Mouse (Mus musculus) stomach, postnatal 0 days (tissue): Measurements from ENCODE around the gene Wfdc3. TPM values are rescaled to one million over a fixed set of nuclear protein-coding genes. Genes with fewer than 3 reads are reported as not detected.

Experiments
- ATAC-seq: fragments of 200-750 bp; cut with Nextera tagmentation; 2 replicates; pipeline ENCODE4 v1.8.0; 2017; ENCODE audit not compliant: low FRiP score, low TSS enrichment
- DNase-seq: peaks from one replicate; pipeline ENCODE4 v3.0.0-alpha.2; 2016; ENCODE audit warnings: low spot score
- H3K27ac ChIP-seq: fragments of 300-500 bp; sonication (generic); replicated peaks from 2 replicates; pipeline ENCODE4 v1.5.1; 2014; ENCODE audit warnings: mild to moderate bottlenecking, control low read depth
- H3K27me3 ChIP-seq: fragments of 300-500 bp; sonication (generic); 2 replicates; pipeline ENCODE4 v1.6.1; 2014; ENCODE audit warnings: low read length; ENCODE audit not compliant: control insufficient read depth, insufficient read depth
- H3K36me3 ChIP-seq: fragments of 300-500 bp; sonication (generic); 2 replicates; pipeline ENCODE4 v1.6.1; 2014; ENCODE audit warnings: low read length, mixed read lengths; ENCODE audit not compliant: control insufficient read depth, insufficient read depth
- H3K4me1 ChIP-seq: fragments of 300-500 bp; sonication (generic); replicated peaks from 2 replicates; pipeline ENCODE4 v1.6.1; 2014; ENCODE audit warnings: antibody characterized with exemption; ENCODE audit not compliant: control insufficient read depth, insufficient read depth
- H3K4me2 ChIP-seq: fragments of 300-500 bp; sonication (generic); replicated peaks from 2 replicates; pipeline ENCODE4 v1.6.1; 2014; ENCODE audit warnings: low read depth, mild to moderate bottlenecking, control low read depth, moderate library complexity
- H3K4me3 ChIP-seq: fragments of 300-500 bp; sonication (generic); 2 replicates; pipeline ENCODE4 v1.5.1; 2014; ENCODE audit warnings: low read depth, low read length, control low read depth
- H3K9ac ChIP-seq: fragments of 300-500 bp; sonication (generic); 2 replicates; pipeline ENCODE4 v1.6.1; 2014; ENCODE audit warnings: mild to moderate bottlenecking, low read length, control low read depth, mixed read lengths
- H3K9me3 ChIP-seq: fragments of 300-500 bp; sonication (generic); 2 replicates; pipeline ENCODE4 v1.6.1; 2016; ENCODE audit warnings: low read length; ENCODE audit not compliant: control insufficient read depth
- CTCF ChIP-seq: IDR thresholded peaks from 2 replicates; pipeline ENCODE4 v1.5.1; 2016; ENCODE audit warnings: antibody characterized with exemption, low read depth, mild to moderate bottlenecking, moderate library complexity
- EP300 ChIP-seq: optimal IDR thresholded peaks from 2 replicates; pipeline ENCODE3; 2016; ENCODE audit warnings: antibody characterized with exemption
- WGBS: fragments of 180-500 bp; shearing (Covaris S2); extraction: QIAGEN DNeasy Blood & Tissue Kit; methylation state at CpG from one replicate; pipeline ENCODE4 v1.1.7; 2014; 5-methylcytosine and 5-hydroxymethylcytosine counted together
- polyA plus RNA-seq: library from polyadenylated mRNA; unstranded; fragments of >200 nt; fragmentation: Nextera tagmentation; extraction: Ambion mirVana; gene quantifications from 2 replicates; pipeline ENCODE4 v1.2.1, GENCODE M21; 2015

The Wfdc3 gene
- polyA plus RNA-seq, 1 experiment from 2014 or later: 1.4 TPM

- H3K27ac ChIP-seq: peak within 1 kb of the TSS; percentile 95
- TF ChIP-seq EP300 (no peak), CTCF (peak; percentile 76)
- peak; percentile 92 for DNase-seq
- H3K4me3 ChIP-seq: peak within 1 kb of the TSS; percentile 74
- no peaks in the 10 kb centered on the region for H3K9me3 ChIP-seq
- H3K4me2 ChIP-seq: peak within 1 kb of the TSS; percentile 90
- peak within 1 kb of the TSS; percentile 79 for H3K9ac ChIP-seq
- ATAC-seq: peak; percentile 90
- H3K27me3 ChIP-seq: no peaks in the 10 kb centered on the region
- under 1% methylated on average over 66 of the region's 89 CpGs for WGBS
- no peaks in the 10 kb centered on the region; the same call in 1 of the 2 replicates for H3K36me3 ChIP-seq
- 0 out of 2 replicates have a peak, but pooled peaks cover 3% of the 10 kb centered on the region for H3K4me1 ChIP-seq
Measured at GRCm38 (mm10) chr2:164785481-164786387, 40.0 kb upstream of the Wfdc3 start, which contains the start of gene Snx21. Gene Snx21 (plus strand): TSS chr2:164785823.

- no peaks in the 10 kb centered on the region for H3K27me3 ChIP-seq
- ATAC-seq (no peak), DNase-seq (no peak)
- H3K4me2 ChIP-seq: peak overlapping the region; percentile 90
- H3K27ac ChIP-seq: peak overlapping the region; percentile 95
- 6% methylated on average over 7 of the region's 7 CpGs for WGBS
- H3K9me3 ChIP-seq: no peaks in the 10 kb centered on the region
- H3K4me3 ChIP-seq: peak overlapping the region; percentile 74
- peak overlapping the region; percentile 79; the same call in 1 of the 2 replicates for H3K9ac ChIP-seq
- 0 out of 2 replicates have a peak, but pooled peaks cover 3% of the 10 kb centered on the region for H3K4me1 ChIP-seq
- TF ChIP-seq EP300 (no peak), CTCF (no peak)
- no peaks in the 10 kb centered on the region; the same call in 1 of the 2 replicates for H3K36me3 ChIP-seq
Measured at GRCm38 (mm10) chr2:164784869-164785420, 39.2 kb upstream of the Wfdc3 start.

DNA sequence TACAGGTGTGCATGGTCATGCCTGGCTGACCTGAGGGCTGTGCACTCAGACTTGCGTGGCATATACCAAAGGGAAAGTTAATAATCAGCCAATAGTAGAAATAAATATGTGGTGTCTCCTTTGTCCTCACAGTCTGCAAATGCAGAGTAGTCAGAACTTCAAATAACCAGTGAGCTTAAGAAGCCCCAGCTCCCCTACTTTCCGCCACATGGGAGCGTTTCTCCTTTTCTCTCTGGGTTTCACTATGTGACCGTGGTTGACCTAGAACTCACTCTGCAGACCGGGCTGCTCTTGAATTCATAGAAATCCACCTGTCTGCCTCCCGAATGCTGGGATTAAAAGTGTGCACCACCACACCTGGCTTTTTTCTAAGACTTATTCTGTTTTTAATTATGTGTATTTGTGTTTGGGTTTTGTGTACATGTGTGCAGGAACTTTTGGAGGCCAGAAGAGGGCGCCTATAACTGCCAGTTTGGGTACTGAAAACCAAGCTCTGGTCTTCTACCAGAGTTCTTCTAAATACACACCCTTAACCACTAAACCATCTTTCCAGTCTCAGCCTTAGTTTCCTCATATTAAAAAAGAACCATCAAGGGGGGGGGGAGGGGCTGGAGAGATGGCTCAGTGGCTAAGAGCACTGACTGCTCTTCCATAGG is 38.3 kb upstream of the Wfdc3 start:
- H3K4me3 ChIP-seq: no peak overlapping the region
- WGBS: 71% methylated on average over 7 of the region's 7 CpGs
- no peak for TF ChIP-seq EP300
- peak; percentile 55 for TF ChIP-seq CTCF
- no peak overlapping the region for H3K9ac ChIP-seq
- no peak overlapping the region for H3K4me2 ChIP-seq
- H3K4me1 ChIP-seq: 0 out of 2 replicates have a peak, but pooled peaks cover 3% of the 10 kb centered on the region
- no peaks in the 10 kb centered on the region for H3K36me3 ChIP-seq
- no peak for ATAC-seq
- H3K27me3 ChIP-seq: no peaks in the 10 kb centered on the region
- H3K9me3 ChIP-seq: no peaks in the 10 kb centered on the region
- H3K27ac ChIP-seq: no peak overlapping the region
- DNase-seq: no peak

GRCm38 (mm10) chr2:164781876-164782275 is 36.1 kb upstream of the Wfdc3 start:
- no peak for ATAC-seq
- Histone ChIP-seq H3K36me3 (no peaks in the 10 kb centered on the region), H3K27me3 (no peaks in the 10 kb centered on the region), H3K9me3 (no peaks in the 10 kb centered on the region), H3K27ac (no peak overlapping the region), H3K4me1 (0 out of 2 replicates have a peak, but pooled peaks cover 3% of the 10 kb centered on the region), H3K4me2 (no peak overlapping the region), H3K9ac (no peak overlapping the region), H3K4me3 (no peak overlapping the region)
- DNase-seq: no peak
- no peak for TF ChIP-seq EP300
- TF ChIP-seq CTCF: no peak
- 68% methylated on average over 4 of the region's 4 CpGs for WGBS

GRCm38 (mm10) chr2:164779481-164780086 is 33.9 kb upstream of the Wfdc3 start, which contains the start of gene Tnnc2:
Gene Tnnc2 (minus strand): TSS chr2:164779967.
- Histone ChIP-seq H3K9ac (no peak within 1 kb of the TSS), H3K4me2 (no peak within 1 kb of the TSS), H3K27ac (no peak within 1 kb of the TSS), H3K4me1 (no peaks in the 10 kb centered on the region), H3K36me3 (no peaks in the 10 kb centered on the region), H3K27me3 (no peaks in the 10 kb centered on the region), H3K4me3 (no peak within 1 kb of the TSS), H3K9me3 (no peaks in the 10 kb centered on the region)
- TF ChIP-seq EP300: no peak
- TF ChIP-seq CTCF: no peak
- DNase-seq: no peak
- 63% methylated on average over 8 of the region's 8 CpGs for WGBS
- no peak for ATAC-seq
